Mouse (Mus musculus): ENCODE measurements around the gene Slf2. TPM values are rescaled to one million over a fixed set of nuclear protein-coding genes. Genes with fewer than 3 reads are reported as not detected.

Gene Slf2
- 37.2 and 38.9 TPM in 2 replicates for polyA plus RNA-seq (2016; fragmentation: Nextera tagmentation; extraction: Ambion mirVana)

GRCm38 (mm10) chr19:44930744-44931453 lies at the start of gene Slf2:
Gene Slf2 (plus strand): TSS chr19:44931151.
- Histone ChIP-seq H3K9me3 (no peaks in the 10 kb centered on the region), H3K36me3 (peaks cover 11% of the 10 kb centered on the region), H3K4me1 (peaks cover 20% of the 10 kb centered on the region), H3K27ac (peak within 1 kb of the TSS; percentile 62; the same call in 1 of the 2 replicates), H3K4me2 (replicated peaks) (peak within 1 kb of the TSS; percentile 62), H3K4me3 (peak within 1 kb of the TSS; percentile 88), H3K9ac (peak within 1 kb of the TSS; percentile 78), H3K27me3 (replicated peaks) (no peaks in the 10 kb centered on the region)
- peak; percentile 99 for ATAC-seq (ENCODE audit: low FRiP score, low read depth)
- under 1% methylated on average over 55 of the region's 55 CpGs for WGBS

- Histone ChIP-seq H3K4me2 (replicated peaks) (peak overlapping the region; percentile 61), H3K9me3 (no peaks in the 10 kb centered on the region), H3K4me3 (peak overlapping the region; percentile 29), H3K9ac (peak overlapping the region; percentile 52), H3K4me1 (peaks cover 30% of the 10 kb centered on the region), H3K27ac (0 out of 2 replicates have a peak overlapping the region, but pooled peaks have one; percentile 42), H3K36me3 (no peaks in the 10 kb centered on the region), H3K27me3 (replicated peaks) (peaks cover 39% of the 10 kb centered on the region)
- ATAC-seq (ENCODE audit: low FRiP score, low read depth) = peak; percentile 64; the same call in 1 of the 2 replicates
- WGBS = under 1% methylated on average over 31 of the region's 31 CpGs
Measured at GRCm38 (mm10) chr19:44882552-44883024, 48.4 kb upstream of the Slf2 start.

GRCm38 (mm10) chr19:44884331-44884730 lies 46.6 kb upstream of the Slf2 start:
- no peak overlapping the region for H3K4me3 ChIP-seq
- H3K36me3 ChIP-seq = no peaks in the 10 kb centered on the region
- H3K9ac ChIP-seq = no peak overlapping the region
- peaks cover 49% of the 10 kb centered on the region for H3K27me3 ChIP-seq (replicated peaks)
- no peaks in the 10 kb centered on the region for H3K9me3 ChIP-seq
- peaks cover 31% of the 10 kb centered on the region for H3K4me1 ChIP-seq
- ATAC-seq (ENCODE audit: low FRiP score, low read depth) = no peak
- 33% methylated on average over 3 of the region's 3 CpGs for WGBS
- no peak overlapping the region for H3K4me2 ChIP-seq (replicated peaks)
- no peak overlapping the region for H3K27ac ChIP-seq

GRCm38 (mm10) chr19:44886475-44886874 lies 44.5 kb upstream of the Slf2 start:
- 21% methylated on average over 3 of the region's 3 CpGs for WGBS
- H3K4me1 ChIP-seq = peaks cover 38% of the 10 kb centered on the region
- ATAC-seq (ENCODE audit: low FRiP score, low read depth) = no peak
- no peak overlapping the region for H3K4me3 ChIP-seq
- no peak overlapping the region for H3K4me2 ChIP-seq (replicated peaks)
- no peaks in the 10 kb centered on the region for H3K9me3 ChIP-seq
- H3K27me3 ChIP-seq (replicated peaks) = peaks cover 47% of the 10 kb centered on the region
- H3K27ac ChIP-seq = no peak overlapping the region
- no peak overlapping the region for H3K9ac ChIP-seq
- H3K36me3 ChIP-seq = no peaks in the 10 kb centered on the region

GRCm38 (mm10) chr19:44887679-44888235 lies 43.2 kb upstream of the Slf2 start:
- H3K4me1 ChIP-seq = peaks cover 25% of the 10 kb centered on the region
- H3K9me3 ChIP-seq = no peaks in the 10 kb centered on the region
- no peak overlapping the region for H3K27ac ChIP-seq
- H3K27me3 ChIP-seq (replicated peaks) = peaks cover 43% of the 10 kb centered on the region
- H3K4me3 ChIP-seq = no peak overlapping the region
- no peak overlapping the region for H3K4me2 ChIP-seq (replicated peaks)
- no peaks in the 10 kb centered on the region for H3K36me3 ChIP-seq
- WGBS = 22% methylated on average over 7 of the region's 7 CpGs
- ATAC-seq (ENCODE audit: low FRiP score, low read depth) = no peak
- no peak overlapping the region for H3K9ac ChIP-seq

GRCm38 (mm10) chr19:44889548-44889947 lies 41.4 kb upstream of the Slf2 start:
- H3K36me3 ChIP-seq = no peaks in the 10 kb centered on the region
- H3K4me2 ChIP-seq (replicated peaks) = no peak overlapping the region
- H3K9ac ChIP-seq = no peak overlapping the region
- H3K27ac ChIP-seq = no peak overlapping the region
- H3K27me3 ChIP-seq (replicated peaks) = peaks cover 50% of the 10 kb centered on the region
- 14% methylated on average over 6 of the region's 6 CpGs for WGBS
- H3K4me1 ChIP-seq = peaks cover 25% of the 10 kb centered on the region
- ATAC-seq (ENCODE audit: low FRiP score, low read depth) = no peak
- no peaks in the 10 kb centered on the region for H3K9me3 ChIP-seq
- no peak overlapping the region for H3K4me3 ChIP-seq

GRCm38 (mm10) chr19:44891446-44891845 lies 39.5 kb upstream of the Slf2 start:
- ATAC-seq (ENCODE audit: low FRiP score, low read depth) = no peak
- H3K27me3 ChIP-seq (replicated peaks) = peaks cover 51% of the 10 kb centered on the region
- no peak overlapping the region for H3K9ac ChIP-seq
- H3K4me2 ChIP-seq (replicated peaks) = no peak overlapping the region
- H3K27ac ChIP-seq = no peak overlapping the region
- no peaks in the 10 kb centered on the region for H3K36me3 ChIP-seq
- H3K9me3 ChIP-seq = no peaks in the 10 kb centered on the region
- WGBS = 58% methylated on average over 15 of the region's 15 CpGs
- no peak overlapping the region for H3K4me3 ChIP-seq
- H3K4me1 ChIP-seq = peaks cover 23% of the 10 kb centered on the region

- H3K9me3 ChIP-seq = no peaks in the 10 kb centered on the region
- H3K4me3 ChIP-seq = no peak overlapping the region
- no peak overlapping the region for H3K27ac ChIP-seq
- peaks cover 17% of the 10 kb centered on the region for H3K4me1 ChIP-seq
- 38% methylated on average over 19 of the region's 19 CpGs for WGBS
- H3K4me2 ChIP-seq (replicated peaks) = no peak overlapping the region
- no peak overlapping the region for H3K9ac ChIP-seq
- H3K36me3 ChIP-seq = no peaks in the 10 kb centered on the region
- peaks cover 40% of the 10 kb centered on the region for H3K27me3 ChIP-seq (replicated peaks)
- ATAC-seq (ENCODE audit: low FRiP score, low read depth) = 0 out of 2 replicates have a peak, but pooled peaks have one; percentile 33
Measured at GRCm38 (mm10) chr19:44893231-44893871, 37.6 kb upstream of the Slf2 start.

GRCm38 (mm10) chr19:44895245-44895644 lies 35.7 kb upstream of the Slf2 start:
- Histone ChIP-seq H3K4me1 (peaks cover 21% of the 10 kb centered on the region), H3K27ac (no peak overlapping the region), H3K27me3 (replicated peaks) (peaks cover 30% of the 10 kb centered on the region), H3K9me3 (no peaks in the 10 kb centered on the region), H3K4me2 (replicated peaks) (no peak overlapping the region), H3K36me3 (no peaks in the 10 kb centered on the region), H3K4me3 (no peak overlapping the region), H3K9ac (no peak overlapping the region)
- no peak for ATAC-seq (ENCODE audit: low FRiP score, low read depth)
- 4% methylated on average over 4 of the region's 4 CpGs for WGBS

- Histone ChIP-seq H3K4me3 (no peak overlapping the region), H3K9ac (no peak overlapping the region), H3K27ac (no peak overlapping the region), H3K9me3 (no peaks in the 10 kb centered on the region), H3K36me3 (no peaks in the 10 kb centered on the region), H3K27me3 (replicated peaks) (peaks cover 27% of the 10 kb centered on the region), H3K4me1 (peaks cover 30% of the 10 kb centered on the region), H3K4me2 (replicated peaks) (no peak overlapping the region)
- no peak for ATAC-seq (ENCODE audit: low FRiP score, low read depth)
- 65% methylated on average over 6 of the region's 6 CpGs for WGBS
Measured at GRCm38 (mm10) chr19:44896450-44896849, 34.5 kb upstream of the Slf2 start.

- Histone ChIP-seq H3K4me2 (replicated peaks) (no peak overlapping the region), H3K4me3 (no peak overlapping the region)
- 74% methylated on average over 5 of the region's 5 CpGs for WGBS
Measured at GRCm38 (mm10) chr19:44897521-44897920, 33.4 kb upstream of the Slf2 start.

GRCm38 (mm10) chr19:44898646-44899045 lies 32.3 kb upstream of the Slf2 start:
- no peak for ATAC-seq (ENCODE audit: low FRiP score, low read depth)
- H3K36me3 ChIP-seq = no peaks in the 10 kb centered on the region
- H3K4me3 ChIP-seq = no peak overlapping the region
- peaks cover 18% of the 10 kb centered on the region for H3K27me3 ChIP-seq (replicated peaks)
- no peak overlapping the region for H3K9ac ChIP-seq
- no peak overlapping the region for H3K27ac ChIP-seq
- peaks cover 25% of the 10 kb centered on the region for H3K4me1 ChIP-seq
- H3K4me2 ChIP-seq (replicated peaks) = no peak overlapping the region
- no peaks in the 10 kb centered on the region for H3K9me3 ChIP-seq
- 44% methylated on average over 3 of the region's 3 CpGs for WGBS

More at GRCm38 (mm10) chr19:44897521-44897920, 33.4 kb upstream of the Slf2 start:
- Histone ChIP-seq H3K36me3 (no peaks in the 10 kb centered on the region), H3K9me3 (no peaks in the 10 kb centered on the region), H3K9ac (no peak overlapping the region), H3K27me3 (replicated peaks) (peaks cover 27% of the 10 kb centered on the region), H3K27ac (no peak overlapping the region), H3K4me1 (peaks cover 30% of the 10 kb centered on the region)
- ATAC-seq (ENCODE audit: low FRiP score, low read depth) = no peak

All from neural tube, embryonic 12.5 days (tissue).